ENCODE assay signal across 8 mouse cellular contexts in the genomic region with DNA sequence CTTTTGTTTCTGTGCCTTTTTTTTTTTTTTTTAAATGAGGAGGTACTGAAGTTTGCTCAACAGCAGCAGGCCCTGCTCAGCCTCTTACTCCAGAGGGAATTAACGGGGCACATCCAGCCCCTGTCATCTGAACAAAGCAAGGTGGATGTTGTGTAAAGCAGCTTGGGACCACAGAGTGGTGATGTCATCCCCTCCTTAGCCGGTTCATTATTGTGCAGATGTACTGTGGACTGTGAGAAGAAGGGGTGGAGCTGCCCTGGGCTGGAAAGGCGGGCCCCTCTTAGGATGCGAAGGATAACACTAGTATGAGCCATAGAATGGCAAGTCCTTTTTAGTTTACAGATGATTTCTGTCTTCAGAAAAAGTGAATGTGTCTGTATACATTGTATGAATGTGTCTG. TPM values are rescaled to one million over a fixed set of nuclear protein-coding genes. Genes with fewer than 3 reads are reported as not detected.
DNase-seq lines count a peak whose midpoint lies in the region; ATAC-seq and TF ChIP-seq lines count a peak whose summit lies in the region.
"Had no signal": no experiment of that assay in that cellular context is flagged by ENCODE, and none has a peak within 500 bp of the region (broad histone marks: within the 10 kb centered on the region; RNA-seq: fewer than 3 reads in every experiment).

No protein-coding gene starts in this region.

- no peak overlapping the region for H3K27ac ChIP-seq in CH12.LX (ENCODE audit: insufficient read depth, low read depth)
- peak overlapping the region; percentile 82 for H3K27ac ChIP-seq in forebrain, embryonic 12.5 days
- no peak overlapping the region for H3K27ac ChIP-seq in layer of hippocampus, adult 2 months

- no peaks in the 10 kb centered on the region for H3K4me1 ChIP-seq in CH12.LX (ENCODE audit: control insufficient read depth in 1 of 2, insufficient read depth in 2 of 2)
- H3K4me1 ChIP-seq in forebrain, embryonic 12.5 days = peaks cover 28% of the 10 kb centered on the region

- H3K36me3 ChIP-seq in CH12.LX (replicated peaks in 1 of 2; ENCODE audit: control insufficient read depth in 1 of 2, insufficient read depth in 1 of 2, low read length in 1 of 2) = no peaks in the 10 kb centered on the region
- no peaks in the 10 kb centered on the region for H3K36me3 ChIP-seq in forebrain, embryonic 12.5 days (replicated peaks)

- dilution Hi-C loops in CH12.LX (cut with MboI; ENCODE audit: extremely low pct_ligation_motif_present, extremely low pct_unique_long_range_greater_than_20kb, low sequenced_read_pairs) = no loop called here

- WGBS in forebrain, embryonic 12.5 days = 4% methylated on average over 4 of the region's 4 CpGs

- H3K27me3 ChIP-seq in CH12.LX (replicated peaks) = no peaks in the 10 kb centered on the region
- H3K27me3 ChIP-seq in forebrain, embryonic 12.5 days = no peaks in the 10 kb centered on the region; the same call in 1 of the 2 replicates

- in situ Hi-C loops in CH12.LX (cut with MboI; ENCODE audit: low pct_ligation_motif_present, low pct_unique_long_range_greater_than_20kb, low sequenced_read_pairs) = no loop called here

- TF ChIP-seq EP300 in CH12.LX (IDR thresholded peaks at IDR 0.05; ENCODE audit: low read length) = no peak

- peak; percentile 16 for DNase-seq in 416B (ENCODE audit: low read depth)
- DNase-seq in CH12.LX (ENCODE audit: extremely low read depth) = no peak
- DNase-seq in left cerebral cortex, postnatal 4 days = no peak
- DNase-seq in layer of hippocampus, adult 2 months (ENCODE audit: low spot score in 2 of 2) = no peak
- no peak for DNase-seq in B cell, adult 2 months
- DNase-seq: heart, postnatal 14 days had no signal

- no peak for TF ChIP-seq CTCF in CH12.LX (conservative IDR thresholded peaks at IDR 0.05 in 1 of 2, IDR thresholded peaks at IDR 0.05 in 1 of 2; ENCODE audit: low read depth in 2 of 2, low read length in 2 of 2)
- TF ChIP-seq CTCF in layer of hippocampus, adult 2 months (conservative IDR thresholded peaks at IDR 0.05) = no peak

- ATAC-seq in forebrain, embryonic 12.5 days (ENCODE audit: low FRiP score) = peak; percentile 95
- peak; percentile 61 for ATAC-seq in megakaryocyte progenitor cell, adult 5-6 weeks (replicated peaks; ENCODE audit: poor library complexity)

- TF ChIP-seq RAD21 in CH12.LX (IDR thresholded peaks at IDR 0.05; ENCODE audit: low read depth, low read length) = no peak

- H3K79me2 ChIP-seq in CH12.LX (replicated peaks; ENCODE audit: control insufficient read depth, extremely low read depth, insufficient read depth, poor library complexity, severe bottlenecking) = no peaks in the 10 kb centered on the region

- TF ChIP-seq POLR2A in CH12.LX (IDR thresholded peaks at IDR 0.05; ENCODE audit: low read depth, low read length) = no peak

- H3K4me3 ChIP-seq in CH12.LX (replicated peaks in 1 of 3; ENCODE audit: low read depth in 2 of 3, low read length in 2 of 3, poor library complexity in 1 of 3) = no peak overlapping the region
- peak overlapping the region; percentile 37 for H3K4me3 ChIP-seq in forebrain, embryonic 12.5 days (replicated peaks)
- no peak overlapping the region for H3K4me3 ChIP-seq in layer of hippocampus, adult 2 months

- H3K4me2 ChIP-seq in CH12.LX (ENCODE audit: insufficient read depth, low read depth, poor library complexity, severe bottlenecking) = no peak overlapping the region
- peak overlapping the region; percentile 54 for H3K4me2 ChIP-seq in forebrain, embryonic 12.5 days

- no peaks in the 10 kb centered on the region for H3K9me3 ChIP-seq in CH12.LX (replicated peaks; ENCODE audit: low read length)
- no peaks in the 10 kb centered on the region for H3K9me3 ChIP-seq in forebrain, embryonic 12.5 days

- H3K9ac ChIP-seq in CH12.LX (ENCODE audit: insufficient read depth, low read depth) = no peak overlapping the region
- 0 out of 2 replicates have a peak overlapping the region, but pooled peaks have one; percentile 56 for H3K9ac ChIP-seq in forebrain, embryonic 12.5 days

- intact Hi-C loops in left cerebral cortex, postnatal 4 days (cut with DNase I) = no loop called here

TF ChIP-seq in CH12.LX, 34 proteins besides CTCF, POLR2A, EP300 and RAD21:
- no peak for TF ChIP-seq TCF12 (IDR thresholded peaks at IDR 0.05; ENCODE audit: low read depth, low read length)
- TF ChIP-seq ZNF384 (IDR thresholded peaks at IDR 0.05; ENCODE audit: low read depth, low read length) = 0 out of 2 replicates have a peak, but pooled peaks have one; percentile 8

RNA-seq across cellular contexts. Expression of a gene that starts 37.6 kb away (rescaled TPM):
- total RNA-seq in CH12.LX (2012; rRNA removed) = 29.2 and 29.7 TPM in 2 replicates
- 83.6 and 95.2 TPM in 2 replicates for total RNA-seq in CH12.LX (2014; rRNA removed)
- 39.6 and 42.1 TPM in 2 replicates for polyA plus RNA-seq in CH12.LX (2012; ENCODE audit: insufficient read length, low read depth)
- 87.5 and 88.1 TPM in 2 replicates for polyA plus RNA-seq in forebrain, embryonic 12.5 days (2016; fragmentation: Nextera tagmentation; extraction: Ambion mirVana)
- 77.2 and 89.3 TPM in 2 replicates for total RNA-seq in megakaryocyte progenitor cell, adult 5-6 weeks (2015)
- total RNA-seq in megakaryocyte progenitor cell, adult 5-6 weeks (2017) = 78.9 and 95.5 TPM in 2 replicates
- total RNA-seq in left cerebral cortex, postnatal 4 days (2021) = 100 to 1,000 TPM; 120 to 123 TPM
- total RNA-seq in layer of hippocampus, adult 2 months (2021) = 100 to 1,000 TPM; 235 to 247 TPM
